Mouse (Mus musculus): Measurements from ENCODE around the gene Pde7b.

The Pde7b gene

GRCm38 (mm10) chr10:20361542-20362449, 363.1 kb downstream of the Pde7b start:
- DNase-seq (ENCODE audit: low spot score in 2 of 2), result no peak

- no peak for DNase-seq (ENCODE audit: low spot score in 2 of 2)
These were observed 376.0 kb downstream of the Pde7b start for GRCm38 (mm10) chr10:20348894-20349293.
